Mouse (Mus musculus) neural tube, embryonic 15.5 days (tissue): ENCODE results near the gene Sh2d3c. TPM values are rescaled to one million over a fixed set of nuclear protein-coding genes. Genes with fewer than 3 reads are reported as not detected.

Experiments used
- ATAC-seq: fragments of 200-750 bp; cut with Nextera tagmentation; 2 replicates; pipeline ENCODE4 v1.8.0; 2017; ENCODE audit warnings: mild to moderate bottlenecking, moderate TSS enrichment, moderate library complexity; ENCODE audit not compliant: low FRiP score
- H3K27ac ChIP-seq: fragments of 300-500 bp; sonication (generic); replicated peaks from 2 replicates; pipeline ENCODE4 v1.5.1; 2015; ENCODE audit warnings: mild to moderate bottlenecking, inconsistent platforms
- H3K27me3 ChIP-seq: fragments of 300-500 bp; sonication (generic); replicated peaks from 2 replicates; pipeline ENCODE4 v1.6.1; 2015; ENCODE audit warnings: inconsistent platforms
- H3K36me3 ChIP-seq: fragments of 300-500 bp; sonication (generic); 2 replicates; pipeline ENCODE4 v1.6.1; 2015; ENCODE audit warnings: inconsistent platforms
- H3K4me1 ChIP-seq: fragments of 300-500 bp; sonication (generic); 2 replicates; pipeline ENCODE4 v1.6.1; 2015; ENCODE audit warnings: inconsistent platforms
- H3K4me2 ChIP-seq: fragments of 300-500 bp; sonication (generic); 2 replicates; pipeline ENCODE4 v1.6.1; 2015; ENCODE audit warnings: inconsistent platforms, mild to moderate bottlenecking, moderate library complexity
- H3K4me3 ChIP-seq: fragments of 300-500 bp; sonication (generic); replicated peaks from 2 replicates; pipeline ENCODE4 v1.5.1; 2015; ENCODE audit warnings: mild to moderate bottlenecking, inconsistent platforms
- H3K9ac ChIP-seq: fragments of 300-500 bp; sonication (generic); replicated peaks from 2 replicates; pipeline ENCODE4 v1.6.1; 2015; ENCODE audit warnings: mild to moderate bottlenecking, inconsistent platforms
- H3K9me3 ChIP-seq: fragments of 300-500 bp; sonication (generic); replicated peaks from 2 replicates; pipeline ENCODE4 v1.6.1; 2016; ENCODE audit warnings: inconsistent platforms
- WGBS: fragments of 180-500 bp; shearing (Covaris S2); methylation state at CpG from one replicate; pipeline ENCODE4 v1.1.7; 2015; ENCODE audit warnings: mixed read lengths; 5-methylcytosine and 5-hydroxymethylcytosine counted together
- polyA plus RNA-seq: library from polyadenylated mRNA; unstranded; fragments of >200 nt; fragmentation: Nextera tagmentation; extraction: Ambion mirVana; gene quantifications from 2 replicates; pipeline ENCODE4 v1.2.1, GENCODE M21; 2015

Sh2d3c gene
- polyA plus RNA-seq, 1 experiment from 2014 or later: 50.1 TPM

DNA sequence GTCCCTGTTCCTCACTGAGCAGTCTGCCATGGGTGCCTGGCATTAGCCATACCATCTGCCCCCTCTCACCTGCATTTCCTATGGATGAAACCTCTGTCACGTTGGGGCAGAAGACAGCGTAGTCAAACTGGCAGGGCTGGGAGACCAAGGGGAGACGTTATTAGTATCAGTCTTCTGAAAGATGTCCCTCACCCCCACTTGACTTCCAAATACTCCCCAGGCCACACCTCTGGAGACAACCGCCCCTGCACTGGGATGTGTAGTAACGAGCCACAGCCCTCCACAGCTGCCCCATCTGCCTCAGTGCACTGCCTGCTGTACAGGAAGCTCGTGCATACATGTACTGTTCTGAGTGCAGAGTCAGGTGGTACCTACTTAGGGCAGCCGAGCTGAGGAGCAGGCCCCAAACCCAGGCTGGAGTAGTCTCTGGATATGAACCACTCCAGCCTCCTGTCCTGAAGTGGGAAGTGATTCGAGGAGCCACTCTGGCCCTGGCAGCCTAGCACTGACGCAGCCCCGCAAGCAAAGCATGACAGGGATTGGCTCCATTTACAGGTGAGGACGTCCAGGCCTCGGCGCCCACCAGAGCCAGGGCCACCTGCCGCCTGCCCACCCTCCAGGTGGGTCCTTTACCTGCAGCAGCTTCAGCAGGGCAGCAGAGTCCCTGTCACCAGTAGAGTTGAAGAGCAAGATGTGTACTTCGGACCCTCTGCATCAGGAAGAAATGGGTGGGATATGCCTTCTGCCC lies 36.0 kb upstream of the Sh2d3c start:
- no peak for ATAC-seq
- Histone ChIP-seq H3K27ac (no peak overlapping the region), H3K4me1 (peaks cover 6% of the 10 kb centered on the region; the same call in 1 of the 2 replicates), H3K4me3 (no peak overlapping the region), H3K9ac (no peak overlapping the region), H3K9me3 (no peaks in the 10 kb centered on the region), H3K4me2 (no peak overlapping the region), H3K27me3 (no peaks in the 10 kb centered on the region), H3K36me3 (peaks cover 50% of the 10 kb centered on the region)
- WGBS: 97% methylated on average over 15 of the region's 15 CpGs

DNA sequence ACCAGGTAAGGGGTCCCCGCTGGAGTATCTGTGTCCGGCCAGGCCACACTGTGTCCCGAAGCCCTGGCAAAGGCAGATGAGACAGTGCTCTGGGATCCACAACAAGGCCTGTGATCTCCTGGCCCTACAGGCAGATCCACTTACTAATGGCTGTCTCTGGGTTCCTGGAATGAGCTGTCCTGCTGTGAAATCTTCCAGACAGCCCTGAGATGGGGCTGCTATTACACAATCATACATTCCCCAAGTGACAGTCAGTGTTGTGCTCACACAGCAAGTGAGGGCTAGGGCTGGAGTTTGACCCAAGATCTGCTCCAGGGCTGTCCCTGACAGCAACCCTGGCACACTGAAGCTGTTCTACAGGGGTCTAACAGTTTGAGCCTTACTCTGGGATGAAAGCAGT lies 35.0 kb upstream of the Sh2d3c start:
- no peak for ATAC-seq
- H3K36me3 ChIP-seq: peaks cover 50% of the 10 kb centered on the region

DNA sequence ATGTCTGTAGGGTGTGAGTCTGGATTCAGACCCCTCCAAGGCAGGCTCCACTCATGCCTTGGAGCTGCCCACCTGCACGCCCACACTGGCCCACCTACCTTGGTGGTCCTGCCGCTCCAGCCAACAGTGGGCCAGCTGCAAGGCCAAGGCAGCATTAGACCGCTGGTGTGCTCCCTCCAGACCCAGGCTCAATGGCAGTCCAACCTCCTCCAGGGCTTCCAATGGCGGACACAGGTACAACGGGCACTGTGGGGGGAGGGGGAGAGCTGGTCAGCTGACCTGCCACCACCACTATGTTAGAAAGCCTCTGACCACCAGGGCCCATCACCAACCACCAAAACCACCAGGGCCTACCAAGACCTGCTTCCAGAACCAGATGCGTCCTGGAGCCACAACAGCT lies 34.2 kb upstream of the Sh2d3c start:
- Histone ChIP-seq H3K27ac (no peak overlapping the region), H3K9me3 (no peaks in the 10 kb centered on the region), H3K9ac (no peak overlapping the region), H3K4me2 (no peak overlapping the region), H3K4me1 (peaks cover 6% of the 10 kb centered on the region; the same call in 1 of the 2 replicates), H3K27me3 (no peaks in the 10 kb centered on the region), H3K4me3 (no peak overlapping the region), H3K36me3 (peaks cover 50% of the 10 kb centered on the region)
- WGBS: 93% methylated on average over 5 of the region's 6 CpGs
- ATAC-seq: no peak

More for the DNA sequence above, 35.0 kb upstream of the Sh2d3c start:
- no peak overlapping the region for H3K9ac ChIP-seq
- H3K27me3 ChIP-seq: no peaks in the 10 kb centered on the region
- 92% methylated on average over 3 of the region's 3 CpGs for WGBS
- no peak overlapping the region for H3K4me3 ChIP-seq
- 0 out of 2 replicates have a peak, but pooled peaks cover 1% of the 10 kb centered on the region for H3K4me1 ChIP-seq
- H3K27ac ChIP-seq: no peak overlapping the region
- no peak overlapping the region for H3K4me2 ChIP-seq
- H3K9me3 ChIP-seq: no peaks in the 10 kb centered on the region

DNA sequence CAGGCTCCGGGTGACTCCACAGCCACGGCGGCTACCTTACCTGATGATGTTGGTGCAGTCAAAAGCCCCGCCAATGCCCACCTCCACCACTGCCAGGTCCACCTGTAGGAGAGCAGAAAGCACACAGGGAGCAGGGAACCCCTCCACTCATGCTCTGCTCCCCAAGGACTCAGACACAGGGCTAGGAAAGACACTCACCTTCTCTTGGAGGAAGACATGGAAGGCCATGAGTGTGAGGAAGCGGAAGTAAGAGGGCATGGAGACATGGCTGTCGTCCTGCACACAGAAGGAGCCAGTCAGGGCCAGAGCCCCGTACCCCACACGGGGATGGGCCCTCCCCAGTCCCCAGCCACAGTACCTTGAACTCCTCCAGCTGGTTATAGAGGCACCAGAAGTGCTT lies 33.3 kb upstream of the Sh2d3c start:
- no peak overlapping the region for H3K9ac ChIP-seq
- H3K36me3 ChIP-seq: peaks cover 48% of the 10 kb centered on the region
- WGBS: 97% methylated on average over 8 of the region's 8 CpGs
- peaks cover 12% of the 10 kb centered on the region for H3K4me1 ChIP-seq
- no peaks in the 10 kb centered on the region for H3K9me3 ChIP-seq
- H3K4me3 ChIP-seq: no peak overlapping the region
- H3K27ac ChIP-seq: no peak overlapping the region
- no peak overlapping the region for H3K4me2 ChIP-seq
- no peak for ATAC-seq
- H3K27me3 ChIP-seq: no peaks in the 10 kb centered on the region

DNA sequence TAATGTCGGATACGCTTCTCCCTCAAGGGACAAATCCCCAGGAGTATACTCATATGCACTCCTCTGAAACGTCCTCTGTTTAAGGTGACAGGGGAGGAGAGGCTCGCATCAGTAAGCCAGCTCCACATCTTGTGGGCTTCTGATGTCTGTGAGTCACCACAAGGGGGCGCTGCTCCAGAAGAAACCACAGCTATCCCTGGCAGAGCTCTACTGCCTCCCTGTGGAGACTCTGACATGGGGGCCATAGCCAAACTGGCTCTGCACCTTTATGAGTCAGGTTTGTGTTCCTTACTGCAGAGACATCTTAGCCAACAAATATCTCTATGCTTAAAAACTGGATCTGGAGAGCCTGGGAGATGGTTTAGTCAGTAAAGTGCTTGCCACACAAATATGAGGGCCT lies 31.4 kb upstream of the Sh2d3c start:
- peaks cover 29% of the 10 kb centered on the region for H3K36me3 ChIP-seq
- H3K27ac ChIP-seq: no peak overlapping the region
- no peak overlapping the region for H3K4me3 ChIP-seq
- no peaks in the 10 kb centered on the region for H3K9me3 ChIP-seq
- H3K9ac ChIP-seq: no peak overlapping the region
- H3K27me3 ChIP-seq: no peaks in the 10 kb centered on the region
- H3K4me2 ChIP-seq: no peak overlapping the region
- no peak for ATAC-seq
- H3K4me1 ChIP-seq: peaks cover 26% of the 10 kb centered on the region
- WGBS: 21% methylated on average over 5 of the region's 5 CpGs

DNA sequence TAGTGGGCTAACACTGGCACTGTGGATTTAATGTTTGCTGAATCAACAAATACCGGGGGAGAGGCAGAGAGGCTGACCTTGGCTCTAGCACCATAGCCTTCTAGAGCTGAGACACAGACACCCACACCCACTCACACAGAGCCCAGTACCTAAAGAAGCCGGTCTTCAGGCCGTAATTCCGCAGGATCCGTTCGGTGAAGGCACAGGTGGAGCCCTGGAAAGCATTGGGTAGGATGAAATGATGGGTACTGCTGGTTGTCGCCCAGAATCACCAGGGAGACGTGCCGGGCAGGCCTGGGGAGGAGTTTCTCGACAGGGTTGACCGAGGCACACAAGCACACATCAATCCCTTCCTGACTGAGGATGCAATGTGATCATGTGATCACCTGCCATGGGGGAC lies 29.8 kb upstream of the Sh2d3c start:
- Histone ChIP-seq H3K4me3 (no peak overlapping the region), H3K27me3 (no peaks in the 10 kb centered on the region), H3K9ac (no peak overlapping the region), H3K27ac (no peak overlapping the region), H3K4me1 (peaks cover 29% of the 10 kb centered on the region), H3K9me3 (no peaks in the 10 kb centered on the region), H3K36me3 (peaks cover 17% of the 10 kb centered on the region), H3K4me2 (no peak overlapping the region)
- ATAC-seq: no peak
- WGBS: 83% methylated on average over 11 of the region's 11 CpGs

DNA sequence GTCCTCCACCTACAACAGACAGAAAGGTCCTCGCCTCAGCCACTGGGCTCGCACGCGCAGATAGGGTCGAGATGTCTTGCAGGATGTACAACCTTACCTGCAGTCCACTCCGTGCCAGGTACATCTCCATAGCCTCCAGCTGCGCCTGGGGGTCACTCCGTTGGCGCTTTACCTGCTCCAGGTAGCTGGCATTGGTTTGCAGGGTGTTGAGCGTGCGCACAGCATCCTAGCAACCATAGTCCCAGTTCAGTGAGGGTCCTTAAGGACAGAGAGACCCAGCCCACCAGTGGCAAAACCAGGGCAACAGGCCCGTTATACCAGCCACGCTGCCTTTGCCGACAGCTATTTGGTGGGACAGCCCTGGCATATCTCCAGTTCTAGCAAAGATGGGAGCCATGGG lies 28.4 kb upstream of the Sh2d3c start:
- no peak overlapping the region for H3K27ac ChIP-seq
- peaks cover 3% of the 10 kb centered on the region for H3K36me3 ChIP-seq
- H3K9ac ChIP-seq: no peak overlapping the region
- peak overlapping the region; percentile 85 for H3K4me2 ChIP-seq
- WGBS: 92% methylated on average over 14 of the region's 14 CpGs
- ATAC-seq: no peak
- H3K4me1 ChIP-seq: peaks cover 29% of the 10 kb centered on the region
- H3K27me3 ChIP-seq: no peaks in the 10 kb centered on the region
- no peaks in the 10 kb centered on the region for H3K9me3 ChIP-seq
- H3K4me3 ChIP-seq: peak overlapping the region; percentile 88; the same call in 1 of the 2 replicates

DNA sequence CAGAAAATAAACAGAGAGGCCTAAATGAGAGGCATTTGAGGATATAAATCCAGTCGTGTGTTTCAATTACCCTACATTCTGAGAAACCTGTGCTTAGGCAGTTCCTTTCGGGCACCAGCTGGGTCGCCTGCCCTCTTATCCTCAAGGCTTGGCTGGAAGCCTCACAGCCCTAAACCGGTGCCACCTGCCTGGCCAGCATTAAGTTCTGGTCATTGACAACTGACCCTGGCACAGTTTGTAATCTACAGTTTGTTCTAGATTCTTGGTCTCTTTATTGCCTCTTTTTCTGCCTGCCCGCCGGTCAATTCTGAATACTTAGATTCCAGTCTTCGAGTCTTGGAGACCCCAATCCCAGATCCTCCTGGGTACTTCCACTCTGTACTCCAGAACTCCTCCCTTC lies 27.6 kb upstream of the Sh2d3c start:
- H3K9me3 ChIP-seq: no peaks in the 10 kb centered on the region
- peak overlapping the region; percentile 89 for H3K27ac ChIP-seq
- ATAC-seq: no peak
- peak overlapping the region; percentile 91 for H3K9ac ChIP-seq
- 15% methylated on average over 7 of the region's 7 CpGs for WGBS
- H3K4me3 ChIP-seq: peak overlapping the region; percentile 88
- H3K27me3 ChIP-seq: no peaks in the 10 kb centered on the region
- peak overlapping the region; percentile 85 for H3K4me2 ChIP-seq
- H3K4me1 ChIP-seq: peaks cover 29% of the 10 kb centered on the region
- no peaks in the 10 kb centered on the region for H3K36me3 ChIP-seq

DNA sequence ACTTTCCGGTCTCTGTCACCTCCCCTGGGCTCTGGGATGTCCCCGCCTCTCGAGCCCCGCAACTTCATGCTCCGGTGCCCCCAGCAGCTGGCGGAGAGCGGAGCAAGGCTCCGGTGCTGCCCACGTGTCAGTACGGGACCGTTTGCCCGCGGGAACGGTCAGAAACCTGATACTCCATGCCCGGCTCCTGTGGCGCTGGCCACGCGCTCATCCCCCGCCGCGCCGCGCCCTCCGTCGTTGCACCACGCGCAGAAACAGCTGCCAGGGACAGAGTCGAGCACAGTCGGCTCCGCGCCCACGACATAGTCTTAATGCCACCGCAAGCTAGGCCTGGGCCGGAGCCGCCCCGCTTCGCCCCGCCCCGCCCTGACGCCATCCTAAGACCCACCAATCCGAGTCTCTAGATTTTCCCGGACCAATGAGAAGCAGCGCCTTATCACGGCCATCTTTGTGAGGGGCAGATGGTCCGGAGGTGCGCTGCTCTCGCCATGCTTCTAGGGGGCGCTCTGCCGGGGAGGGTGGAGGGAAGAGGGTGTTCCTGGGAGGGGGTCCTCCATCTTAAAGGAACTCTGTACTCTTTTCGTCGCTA lies 26.9 kb upstream of the Sh2d3c start:
- peak overlapping the region; percentile 91 for H3K9ac ChIP-seq
- peak overlapping the region; percentile 89 for H3K27ac ChIP-seq
- H3K4me3 ChIP-seq: peak overlapping the region; percentile 88
- no peaks in the 10 kb centered on the region for H3K27me3 ChIP-seq
- H3K4me1 ChIP-seq: peaks cover 29% of the 10 kb centered on the region
- H3K36me3 ChIP-seq: no peaks in the 10 kb centered on the region
- peak; percentile 98 for ATAC-seq
- H3K4me2 ChIP-seq: peak overlapping the region; percentile 85
- no peaks in the 10 kb centered on the region for H3K9me3 ChIP-seq
- under 1% methylated on average over 51 of the region's 51 CpGs for WGBS

DNA sequence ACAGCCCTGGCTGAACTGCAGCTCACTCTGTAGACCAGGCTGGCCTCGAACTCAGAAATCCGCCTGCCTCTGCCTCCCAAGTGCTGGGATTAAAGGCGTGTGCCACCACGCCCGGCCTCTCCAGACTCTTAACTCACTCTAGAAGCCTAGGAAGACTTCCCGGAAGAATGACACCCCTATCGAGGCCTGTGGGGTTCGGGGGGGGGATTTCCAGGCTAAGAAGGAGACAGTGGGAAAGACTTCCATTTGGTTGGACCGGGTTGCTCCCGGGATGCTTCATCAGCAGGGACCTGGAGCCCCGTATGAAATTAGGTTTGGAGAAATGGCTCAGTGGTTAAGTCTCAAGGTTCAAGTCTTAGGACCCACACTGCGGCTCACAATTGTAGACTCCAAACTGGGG lies 26.2 kb upstream of the Sh2d3c start:
- H3K4me2 ChIP-seq: peak overlapping the region; percentile 85
- H3K4me1 ChIP-seq: peaks cover 29% of the 10 kb centered on the region
- no peaks in the 10 kb centered on the region for H3K27me3 ChIP-seq
- ATAC-seq: no peak
- peak overlapping the region; percentile 88 for H3K4me3 ChIP-seq
- H3K9ac ChIP-seq: peak overlapping the region; percentile 46
- no peaks in the 10 kb centered on the region for H3K36me3 ChIP-seq
- no peaks in the 10 kb centered on the region for H3K9me3 ChIP-seq
- 89% methylated on average over 12 of the region's 12 CpGs for WGBS
- peak overlapping the region; percentile 89 for H3K27ac ChIP-seq

DNA sequence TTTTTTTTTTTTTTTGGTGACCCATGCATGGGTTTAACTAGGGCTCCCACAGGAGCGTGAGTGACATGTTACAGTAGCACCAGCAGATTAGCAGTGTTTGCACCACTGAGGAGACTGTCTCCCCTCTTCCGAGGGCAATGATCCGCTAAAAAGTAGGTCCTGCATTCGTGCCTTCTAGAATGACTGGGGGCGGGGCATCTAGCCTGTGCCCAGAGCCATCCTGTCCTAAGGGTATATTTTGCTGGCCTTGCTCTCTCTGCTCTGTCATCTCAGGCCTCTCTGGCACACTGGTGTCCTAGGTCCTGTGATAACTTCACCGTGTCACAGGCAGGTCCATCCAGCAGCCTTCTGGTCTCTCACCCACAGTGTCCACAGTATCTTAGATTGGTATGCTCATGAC lies 21.2 kb upstream of the Sh2d3c start:
- WGBS: 88% methylated on average over 6 of the region's 6 CpGs
- Histone ChIP-seq H3K4me3 (no peak overlapping the region), H3K27ac (no peak overlapping the region), H3K27me3 (no peaks in the 10 kb centered on the region), H3K9me3 (no peaks in the 10 kb centered on the region), H3K4me1 (peaks cover under 1% of the 10 kb centered on the region; the same call in 1 of the 2 replicates), H3K4me2 (no peak overlapping the region), H3K36me3 (peaks cover 17% of the 10 kb centered on the region), H3K9ac (no peak overlapping the region)
- no peak for ATAC-seq
